Mouse (Mus musculus): Measurements from ENCODE around the gene Ift172. TPM values are rescaled to one million over a fixed set of nuclear protein-coding genes. Genes with fewer than 3 reads are reported as not detected.

The Ift172 gene
- polyA plus RNA-seq, 1 experiment from 2014 or later: 32.3 TPM

- no peak for TF ChIP-seq CTCF (IDR thresholded peaks at IDR 0.05; ENCODE audit: low read depth)
- peak overlapping the region; percentile 56 for H3K4me2 ChIP-seq
- H3K27ac ChIP-seq (ENCODE audit: low read depth): peak overlapping the region; percentile 78
- H3K9ac ChIP-seq: peak overlapping the region; percentile 50
- 45% methylated on average over 10 of the region's 10 CpGs for whole genome bisulfite sequencing
- H3K9me3 ChIP-seq (ENCODE audit: low read depth, low read length): no peaks in the 10 kb centered on the region
- DNase-seq (no peak), ATAC-seq (ENCODE audit: insufficient read depth) (no peak)
- peak overlapping the region; percentile 41 for H3K4me3 ChIP-seq (ENCODE audit: low read depth, low read length)
- H3K36me3 ChIP-seq (ENCODE audit: insufficient read depth): peaks cover 86% of the 10 kb centered on the region
- H3K27me3 ChIP-seq (ENCODE audit: insufficient read depth, low read length): no peaks in the 10 kb centered on the region
- no peaks in the 10 kb centered on the region for H3K4me1 ChIP-seq (ENCODE audit: insufficient read depth)
Observed at GRCm38 (mm10) chr5:31252151-31252550, 38.8 kb downstream of the Ift172 start.

GRCm38 (mm10) chr5:31251541-31252101 lies 39.3 kb downstream of the Ift172 start, which contains the start of gene Krtcap3:
Gene Krtcap3 (plus strand): TSS chr5:31251691.
- Histone ChIP-seq H3K36me3 (ENCODE audit: insufficient read depth) (peaks cover 90% of the 10 kb centered on the region), H3K27ac (ENCODE audit: low read depth) (peak within 1 kb of the TSS; percentile 78), H3K4me1 (ENCODE audit: insufficient read depth) (no peaks in the 10 kb centered on the region), H3K4me3 (ENCODE audit: low read depth, low read length) (peak within 1 kb of the TSS; percentile 41), H3K27me3 (ENCODE audit: insufficient read depth, low read length) (no peaks in the 10 kb centered on the region), H3K9me3 (ENCODE audit: low read depth, low read length) (no peaks in the 10 kb centered on the region), H3K9ac (peak within 1 kb of the TSS; percentile 50), H3K4me2 (peak within 1 kb of the TSS; percentile 56)
- 22% methylated on average over 47 of the region's 47 CpGs for WGBS
- TF ChIP-seq CTCF (IDR thresholded peaks at IDR 0.05; ENCODE audit: low read depth): no peak
- ATAC-seq (ENCODE audit: insufficient read depth): peak; percentile 80
- DNase-seq: peak; percentile 65

GRCm38 (mm10) chr5:31250716-31251115 lies 40.2 kb downstream of the Ift172 start:
- H3K9me3 ChIP-seq (ENCODE audit: low read depth, low read length): no peaks in the 10 kb centered on the region
- no peak for TF ChIP-seq CTCF (IDR thresholded peaks at IDR 0.05; ENCODE audit: low read depth)
- H3K36me3 ChIP-seq (ENCODE audit: insufficient read depth): peaks cover 92% of the 10 kb centered on the region
- no peaks in the 10 kb centered on the region for H3K27me3 ChIP-seq (ENCODE audit: insufficient read depth, low read length)
- no peak overlapping the region for H3K4me3 ChIP-seq (ENCODE audit: low read depth, low read length)
- H3K4me2 ChIP-seq: no peak overlapping the region
- DNase-seq: peak; percentile 26
- 36% methylated on average over 4 of the region's 4 CpGs for WGBS
- no peak overlapping the region for H3K9ac ChIP-seq
- peak; percentile 9; the same call in 1 of the 2 replicates for ATAC-seq (ENCODE audit: insufficient read depth)
- H3K4me1 ChIP-seq (ENCODE audit: insufficient read depth): no peaks in the 10 kb centered on the region
- H3K27ac ChIP-seq (ENCODE audit: low read depth): no peak overlapping the region

- Histone ChIP-seq H3K9ac (peak overlapping the region; percentile 95), H3K4me3 (ENCODE audit: low read depth, low read length) (peak overlapping the region; percentile 95), H3K9me3 (ENCODE audit: low read depth, low read length) (no peaks in the 10 kb centered on the region), H3K4me1 (ENCODE audit: insufficient read depth) (peaks cover 6% of the 10 kb centered on the region; the same call in 1 of the 2 replicates), H3K27ac (ENCODE audit: low read depth) (no peak overlapping the region), H3K36me3 (ENCODE audit: insufficient read depth) (peaks cover 39% of the 10 kb centered on the region), H3K4me2 (peak overlapping the region; percentile 73), H3K27me3 (ENCODE audit: insufficient read depth, low read length) (no peaks in the 10 kb centered on the region)
- DNase-seq: no peak
- ATAC-seq (ENCODE audit: insufficient read depth): no peak
- 19% methylated on average over 10 of the region's 10 CpGs for WGBS
- TF ChIP-seq CTCF (IDR thresholded peaks at IDR 0.05; ENCODE audit: low read depth): no peak
Observed at GRCm38 (mm10) chr5:31242191-31242590, 48.7 kb downstream of the Ift172 start.

GRCm38 (mm10) chr5:31241522-31242034 lies 49.3 kb downstream of the Ift172 start:
- Histone ChIP-seq H3K9ac (peak overlapping the region; percentile 95), H3K4me1 (ENCODE audit: insufficient read depth) (peaks cover 6% of the 10 kb centered on the region; the same call in 1 of the 2 replicates), H3K27me3 (ENCODE audit: insufficient read depth, low read length) (no peaks in the 10 kb centered on the region), H3K4me3 (ENCODE audit: low read depth, low read length) (peak overlapping the region; percentile 95), H3K27ac (ENCODE audit: low read depth) (peak overlapping the region; percentile 98; the same call in 1 of the 2 replicates), H3K36me3 (ENCODE audit: insufficient read depth) (peaks cover 33% of the 10 kb centered on the region), H3K4me2 (peak overlapping the region; percentile 73), H3K9me3 (ENCODE audit: low read depth, low read length) (no peaks in the 10 kb centered on the region)
- ATAC-seq (ENCODE audit: insufficient read depth): no peak
- under 1% methylated on average over 13 of the region's 13 CpGs for WGBS
- DNase-seq: no peak
- TF ChIP-seq CTCF (IDR thresholded peaks at IDR 0.05; ENCODE audit: low read depth): no peak

- no peaks in the 10 kb centered on the region for H3K9me3 ChIP-seq (ENCODE audit: low read depth, low read length)
- no peaks in the 10 kb centered on the region for H3K27me3 ChIP-seq (ENCODE audit: insufficient read depth, low read length)
- under 1% methylated on average over 99 of the region's 103 CpGs for WGBS
- ATAC-seq (ENCODE audit: insufficient read depth): peak; percentile 99
- H3K27ac ChIP-seq (ENCODE audit: low read depth): peak within 1 kb of the TSS; percentile 98
- H3K36me3 ChIP-seq (ENCODE audit: insufficient read depth): peaks cover 26% of the 10 kb centered on the region
- H3K9ac ChIP-seq: peak within 1 kb of the TSS; percentile 95
- H3K4me1 ChIP-seq (ENCODE audit: insufficient read depth): peaks cover 6% of the 10 kb centered on the region; the same call in 1 of the 2 replicates
- peak within 1 kb of the TSS; percentile 95 for H3K4me3 ChIP-seq (ENCODE audit: low read depth, low read length)
- no peak for TF ChIP-seq CTCF (IDR thresholded peaks at IDR 0.05; ENCODE audit: low read depth)
- peak; percentile 98 for DNase-seq
- peak within 1 kb of the TSS; percentile 73 for H3K4me2 ChIP-seq
Observed at GRCm38 (mm10) chr5:31240637-31241521, 50.0 kb downstream of the Ift172 start, which contains the start of the genes Nrbp1 and Gm9970. Gene Nrbp1 (plus strand): TSS chr5:31240864. Gene Gm9970 (minus strand): TSS chr5:31241232.

All from lung, embryonic 14.5 days (tissue).